Mouse (Mus musculus) embryonic facial prominence, embryonic 13.5 days (tissue): ENCODE results near the gene Prss42. TPM values are rescaled to one million over a fixed set of nuclear protein-coding genes. Genes with fewer than 3 reads are reported as not detected.

Experiments
- ATAC-seq: fragments of 200-750 bp; cut with Nextera tagmentation; 2 replicates; pipeline ENCODE4 v1.8.0; 2017; ENCODE audit warnings: low read depth; ENCODE audit not compliant: insufficient number of reproducible peaks, insufficient read depth, low FRiP score, low TSS enrichment
- H3K27ac ChIP-seq: fragments of 300-500 bp; sonication (generic); 2 replicates; pipeline ENCODE4 v1.5.1; 2015; ENCODE audit warnings: moderate library complexity, mild to moderate bottlenecking, inconsistent platforms
- H3K27me3 ChIP-seq: fragments of 300-500 bp; sonication (generic); 2 replicates; pipeline ENCODE4 v1.6.1; 2015; ENCODE audit warnings: mild to moderate bottlenecking, inconsistent platforms
- H3K36me3 ChIP-seq: fragments of 300-500 bp; sonication (generic); 2 replicates; pipeline ENCODE4 v1.6.1; 2015; ENCODE audit warnings: mild to moderate bottlenecking, inconsistent platforms
- H3K4me1 ChIP-seq: fragments of 300-500 bp; sonication (generic); 2 replicates; pipeline ENCODE4 v1.6.1; 2015; ENCODE audit warnings: inconsistent platforms
- H3K4me2 ChIP-seq: fragments of 300-500 bp; sonication (generic); 2 replicates; pipeline ENCODE4 v1.6.1; 2015; ENCODE audit warnings: moderate library complexity, mild to moderate bottlenecking, inconsistent platforms
- H3K4me3 ChIP-seq: fragments of 300-500 bp; sonication (generic); 2 replicates; pipeline ENCODE4 v1.5.1; 2015; ENCODE audit warnings: mild to moderate bottlenecking, inconsistent platforms
- H3K9ac ChIP-seq: fragments of 300-500 bp; sonication (generic); 2 replicates; pipeline ENCODE4 v1.6.1; 2015; ENCODE audit warnings: mild to moderate bottlenecking, inconsistent platforms
- H3K9me3 ChIP-seq: fragments of 300-500 bp; sonication (generic); 2 replicates; pipeline ENCODE4 v1.6.1; 2016; ENCODE audit warnings: inconsistent platforms
- WGBS: fragments of 180-500 bp; shearing (Covaris S2); methylation state at CpG from one replicate; pipeline ENCODE4 v1.1.7; 2015; ENCODE audit warnings: mixed read lengths; 5-methylcytosine and 5-hydroxymethylcytosine counted together
- polyA plus RNA-seq: library from polyadenylated mRNA; unstranded; fragments of >200 nt; fragmentation: Nextera tagmentation; extraction: Ambion mirVana; gene quantifications from 2 replicates; pipeline ENCODE4 v1.2.1, GENCODE M21; 2015

Gene Prss42
- polyA plus RNA-seq, 1 experiment from 2014 or later: not detected

DNA sequence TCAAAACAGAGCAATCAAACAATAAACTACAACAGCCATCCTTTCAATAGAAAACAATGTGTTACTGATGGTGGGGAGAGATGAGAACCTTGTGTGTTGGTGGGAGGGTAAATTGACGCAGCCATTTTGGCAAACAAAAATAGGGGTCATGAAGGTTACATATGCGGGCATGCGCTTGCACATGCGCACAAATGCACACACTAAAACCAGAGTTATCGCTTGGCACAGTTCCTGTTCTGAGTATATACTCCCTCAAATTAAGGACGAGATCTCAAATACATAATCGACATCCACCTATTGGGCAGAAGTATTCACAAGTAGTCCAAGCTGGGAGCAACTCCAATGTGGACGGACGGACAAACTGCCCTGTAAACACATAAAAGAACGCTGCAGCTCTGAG is 25.6 kb upstream of the Prss42 start:
- Histone ChIP-seq H3K27me3 (no peaks in the 10 kb centered on the region), H3K9ac (no peak overlapping the region), H3K27ac (no peak overlapping the region), H3K36me3 (no peaks in the 10 kb centered on the region), H3K4me1 (peaks cover 16% of the 10 kb centered on the region), H3K9me3 (no peaks in the 10 kb centered on the region), H3K4me2 (no peak overlapping the region), H3K4me3 (no peak overlapping the region)
- ATAC-seq: no peak
- 92% methylated on average over 10 of the region's 10 CpGs for WGBS

DNA sequence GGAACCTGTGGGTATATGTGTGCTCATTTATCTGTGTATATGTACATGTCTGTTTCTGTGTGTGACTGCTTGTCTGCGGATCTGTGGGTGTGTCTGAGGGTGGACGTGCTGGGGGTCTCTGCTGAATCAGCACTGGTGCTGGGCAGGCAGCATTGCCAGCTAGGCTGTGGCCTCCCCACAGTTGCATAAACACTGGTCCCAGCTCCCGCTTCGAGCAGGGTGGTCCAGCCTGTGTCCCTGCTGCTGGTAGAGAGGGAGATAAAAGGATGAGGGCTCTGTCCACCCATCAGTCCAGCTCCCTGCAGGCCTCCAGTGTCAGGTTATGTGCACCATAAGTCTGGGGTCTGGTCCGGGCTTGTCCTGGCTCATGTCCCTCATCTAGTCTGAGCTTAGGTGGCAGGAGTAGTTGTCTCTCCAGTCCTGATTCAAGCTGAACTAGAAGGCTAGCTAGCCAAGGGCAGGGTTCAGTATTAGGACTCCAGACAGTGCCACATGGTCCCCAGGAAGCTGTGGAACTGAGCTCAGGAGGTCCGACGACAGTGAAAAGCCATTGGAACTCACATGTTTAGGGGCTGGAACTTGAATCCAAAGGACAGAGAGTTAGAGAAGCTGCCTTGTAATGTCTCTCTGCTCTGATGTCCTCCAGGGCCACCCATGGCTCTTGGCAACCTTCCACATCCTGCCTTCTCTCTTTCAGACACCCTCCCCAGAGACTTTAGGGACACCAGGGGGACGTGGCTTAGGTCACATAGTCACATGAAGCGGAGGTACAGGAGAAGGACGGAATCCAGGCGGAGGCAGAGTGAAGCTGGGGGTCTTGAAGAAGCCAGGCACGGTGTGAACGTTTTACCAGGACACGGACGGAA is 23.3 kb upstream of the Prss42 start:
- no peaks in the 10 kb centered on the region for H3K9me3 ChIP-seq
- H3K36me3 ChIP-seq: no peaks in the 10 kb centered on the region
- peaks cover 4% of the 10 kb centered on the region; the same call in 1 of the 2 replicates for H3K27me3 ChIP-seq
- 62% methylated on average over 15 of the region's 15 CpGs for WGBS
- H3K27ac ChIP-seq: 0 out of 2 replicates have a peak overlapping the region, but pooled peaks have one; percentile 12
- peaks cover 39% of the 10 kb centered on the region for H3K4me1 ChIP-seq
- no peak overlapping the region for H3K4me3 ChIP-seq
- H3K4me2 ChIP-seq: no peak overlapping the region
- no peak overlapping the region for H3K9ac ChIP-seq
- ATAC-seq: no peak

DNA sequence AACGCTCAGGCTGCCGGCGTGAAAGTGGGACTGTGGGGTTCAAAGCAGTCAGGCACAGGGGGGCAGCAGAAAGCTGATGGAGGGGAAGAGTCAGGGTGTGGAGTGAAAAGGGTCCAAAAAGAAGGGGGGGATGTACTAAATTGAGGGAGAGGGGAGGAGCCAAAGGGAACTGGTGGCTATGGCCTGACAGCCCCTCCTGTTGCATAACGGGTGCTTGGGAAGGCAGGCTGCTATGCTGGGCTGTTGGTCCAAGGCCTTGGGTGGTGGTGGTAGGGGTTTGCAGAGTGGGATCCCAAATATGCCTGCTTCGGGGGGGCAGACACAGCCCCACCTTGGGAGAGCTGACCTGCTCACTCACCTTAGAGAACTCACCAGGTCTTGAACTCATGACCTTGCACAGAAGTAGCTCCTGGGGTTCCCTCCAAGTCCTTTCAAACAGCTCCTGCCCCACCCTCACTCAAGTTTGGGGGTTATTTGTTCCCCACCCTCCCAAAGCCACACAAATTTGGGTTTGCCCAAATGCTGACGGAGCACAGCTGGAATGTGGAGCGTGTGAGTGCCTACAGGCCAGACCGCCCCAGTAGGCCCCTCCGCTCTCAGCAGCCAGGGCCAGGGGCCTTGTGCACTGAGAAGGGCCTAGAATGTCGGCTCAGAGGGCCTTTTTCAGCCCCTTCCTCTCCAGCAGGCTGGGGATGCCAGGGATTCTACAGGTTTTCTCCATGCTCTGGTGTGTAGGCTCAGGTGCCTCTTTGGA is 22.5 kb upstream of the Prss42 start:
- H3K9ac ChIP-seq: peak overlapping the region; percentile 49; the same call in 1 of the 2 replicates

DNA sequence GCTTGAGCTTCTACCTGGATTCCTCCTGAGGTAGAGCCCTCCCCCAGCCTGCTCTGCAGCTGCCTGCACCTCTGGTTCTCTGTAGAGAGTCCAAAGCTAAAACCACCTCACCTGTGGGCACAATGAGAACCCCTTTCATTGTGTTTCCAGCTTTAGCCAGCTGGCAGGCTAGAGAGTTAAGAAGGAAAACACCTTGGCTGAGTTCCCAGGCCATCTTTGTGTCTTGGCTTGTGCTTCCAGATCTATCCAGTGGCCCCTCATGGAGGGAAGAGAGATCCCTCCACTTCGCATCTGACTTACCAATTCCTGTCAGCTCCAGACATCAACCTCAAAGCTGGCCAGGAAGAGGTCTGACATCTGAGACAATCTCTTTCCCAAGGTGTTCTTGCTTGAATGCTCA is 19.9 kb upstream of the Prss42 start:
- no peak overlapping the region for H3K27ac ChIP-seq
- H3K36me3 ChIP-seq: no peaks in the 10 kb centered on the region
- 84% methylated on average over 1 of the region's 1 CpGs for WGBS
- H3K4me2 ChIP-seq: no peak overlapping the region
- H3K4me3 ChIP-seq: no peak overlapping the region
- H3K4me1 ChIP-seq: peaks cover 58% of the 10 kb centered on the region
- no peak overlapping the region for H3K9ac ChIP-seq
- H3K9me3 ChIP-seq: no peaks in the 10 kb centered on the region
- H3K27me3 ChIP-seq: peaks cover 12% of the 10 kb centered on the region
- ATAC-seq: no peak

More for the DNA sequence above, 22.5 kb upstream of the Prss42 start:
- no peak overlapping the region for H3K4me2 ChIP-seq
- peaks cover 5% of the 10 kb centered on the region; the same call in 1 of the 2 replicates for H3K27me3 ChIP-seq
- H3K36me3 ChIP-seq: no peaks in the 10 kb centered on the region
- H3K4me1 ChIP-seq: peaks cover 42% of the 10 kb centered on the region
- ATAC-seq: peak; percentile 52; the same call in 1 of the 2 replicates
- no peak overlapping the region for H3K4me3 ChIP-seq
- no peaks in the 10 kb centered on the region for H3K9me3 ChIP-seq
- H3K27ac ChIP-seq: peak overlapping the region; percentile 12
- 57% methylated on average over 10 of the region's 10 CpGs for WGBS

DNA sequence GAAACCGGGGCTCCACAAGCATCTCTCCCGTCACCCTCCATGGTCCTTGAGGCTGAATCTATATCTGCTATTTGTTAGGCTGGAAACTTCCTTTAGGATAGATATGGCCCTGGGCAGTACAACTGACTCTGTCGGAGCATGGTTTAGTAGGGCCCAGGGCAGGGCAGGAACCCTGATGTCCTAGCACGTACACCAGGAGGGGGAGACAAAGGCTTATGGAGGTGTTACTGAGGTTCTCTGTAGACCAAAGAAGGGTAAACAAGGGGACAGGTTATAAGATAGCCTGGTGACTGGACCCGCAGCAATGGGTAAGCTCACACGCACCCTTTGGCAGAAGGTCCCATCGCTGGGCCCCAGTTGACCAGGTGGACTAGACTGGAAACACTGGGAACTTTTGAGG is 19.4 kb upstream of the Prss42 start:
- no peaks in the 10 kb centered on the region for H3K36me3 ChIP-seq
- peaks cover 12% of the 10 kb centered on the region for H3K27me3 ChIP-seq
- H3K9ac ChIP-seq: no peak overlapping the region
- H3K4me2 ChIP-seq: no peak overlapping the region
- no peaks in the 10 kb centered on the region for H3K9me3 ChIP-seq
- 74% methylated on average over 7 of the region's 7 CpGs for WGBS
- ATAC-seq: no peak
- H3K4me3 ChIP-seq: no peak overlapping the region
- peaks cover 59% of the 10 kb centered on the region for H3K4me1 ChIP-seq
- no peak overlapping the region for H3K27ac ChIP-seq

DNA sequence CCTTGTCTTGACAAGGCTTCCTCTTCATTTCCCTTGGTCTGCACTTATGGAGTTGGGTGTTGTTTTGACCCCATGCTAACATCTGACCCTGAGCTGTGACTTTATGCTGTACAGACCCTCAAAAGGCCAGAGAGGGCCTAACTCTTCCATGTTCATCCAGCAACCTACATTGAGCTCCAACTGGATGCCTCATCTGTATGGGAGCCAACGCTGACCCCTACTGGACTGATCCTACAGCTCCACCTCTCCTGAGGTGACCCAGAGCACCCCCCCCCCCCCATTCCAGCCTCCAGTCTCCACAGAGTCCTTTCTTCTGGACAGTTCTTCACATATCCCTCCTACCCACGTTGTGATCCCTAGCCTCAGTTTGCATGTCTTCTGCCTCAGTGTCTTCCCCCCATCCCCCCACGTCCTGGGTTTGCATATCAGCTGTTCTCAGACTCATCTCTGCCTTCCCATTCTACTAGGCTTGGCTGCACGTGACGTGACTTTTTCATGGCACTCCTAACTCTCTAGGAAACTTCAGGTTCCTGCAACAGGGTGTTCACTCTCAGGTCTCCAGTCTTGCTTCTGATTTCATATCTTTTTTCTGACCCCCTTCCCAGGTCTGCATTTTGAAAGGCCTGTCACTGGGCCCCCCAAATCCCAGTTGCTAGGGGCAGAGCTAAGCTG is 18.6 kb upstream of the Prss42 start:
- no peaks in the 10 kb centered on the region for H3K36me3 ChIP-seq
- H3K4me1 ChIP-seq: peaks cover 61% of the 10 kb centered on the region
- 48% methylated on average over 5 of the region's 5 CpGs for WGBS
- no peaks in the 10 kb centered on the region for H3K9me3 ChIP-seq
- no peak overlapping the region for H3K27ac ChIP-seq
- ATAC-seq: no peak
- peaks cover 12% of the 10 kb centered on the region for H3K27me3 ChIP-seq
- no peak overlapping the region for H3K4me3 ChIP-seq
- H3K9ac ChIP-seq: no peak overlapping the region
- H3K4me2 ChIP-seq: no peak overlapping the region

DNA sequence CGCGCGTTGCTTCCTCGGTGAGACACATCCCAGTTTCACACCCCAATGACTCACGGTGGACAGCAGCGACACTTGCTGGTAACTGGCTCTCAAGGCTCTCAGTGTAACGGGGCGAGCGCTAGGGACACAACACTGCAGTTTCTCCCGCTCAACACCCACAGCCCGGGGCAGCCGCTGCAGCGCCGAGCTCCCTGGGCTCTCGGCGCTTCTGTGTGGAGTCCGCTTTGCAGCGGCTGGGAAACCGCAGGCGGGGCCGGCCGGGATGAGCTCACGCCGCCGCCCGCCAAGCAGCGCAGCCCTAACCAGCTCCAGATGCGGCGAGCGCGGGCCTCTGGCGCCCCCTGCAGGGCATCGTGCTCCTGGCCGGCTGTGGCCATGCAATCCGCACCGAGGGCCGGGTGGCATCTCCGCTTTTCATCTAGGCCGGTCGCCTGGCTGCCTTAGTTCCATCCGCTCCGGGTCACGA is 16.7 kb upstream of the Prss42 start:
- Histone ChIP-seq H3K36me3 (no peaks in the 10 kb centered on the region), H3K4me2 (peak overlapping the region; percentile 71), H3K4me1 (peaks cover 46% of the 10 kb centered on the region), H3K27me3 (peaks cover 12% of the 10 kb centered on the region), H3K4me3 (peak overlapping the region; percentile 49), H3K27ac (peak overlapping the region; percentile 90), H3K9me3 (no peaks in the 10 kb centered on the region), H3K9ac (peak overlapping the region; percentile 74)
- peak; percentile 92 for ATAC-seq
- under 1% methylated on average over 43 of the region's 43 CpGs for WGBS

DNA sequence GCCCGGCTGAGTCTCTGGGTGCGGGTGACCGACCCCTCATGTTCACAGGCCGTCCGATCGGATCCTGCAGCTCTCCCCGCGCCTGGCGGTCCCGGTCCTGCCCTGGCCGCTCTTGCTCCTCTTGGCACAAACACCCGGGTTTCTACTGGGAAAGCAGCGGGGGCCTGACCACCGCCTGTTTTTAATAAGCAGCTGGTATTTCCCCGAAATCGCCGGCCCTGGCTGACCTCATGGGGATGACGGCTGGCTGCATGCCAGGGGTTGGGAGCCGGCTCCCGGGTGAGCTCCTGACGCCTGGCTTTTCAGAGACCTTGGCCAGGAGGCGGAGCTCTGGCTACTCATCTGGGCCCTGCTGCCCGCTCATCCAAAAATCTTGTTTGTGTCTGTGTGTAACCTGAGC is 16.2 kb upstream of the Prss42 start:
- Histone ChIP-seq H3K36me3 (no peaks in the 10 kb centered on the region), H3K27me3 (peaks cover 12% of the 10 kb centered on the region), H3K4me2 (peak overlapping the region; percentile 71), H3K27ac (peak overlapping the region; percentile 90), H3K4me1 (peaks cover 46% of the 10 kb centered on the region), H3K9ac (peak overlapping the region; percentile 74), H3K9me3 (no peaks in the 10 kb centered on the region), H3K4me3 (peak overlapping the region; percentile 49)
- peak; percentile 61 for ATAC-seq
- WGBS: under 1% methylated on average over 23 of the region's 23 CpGs

DNA sequence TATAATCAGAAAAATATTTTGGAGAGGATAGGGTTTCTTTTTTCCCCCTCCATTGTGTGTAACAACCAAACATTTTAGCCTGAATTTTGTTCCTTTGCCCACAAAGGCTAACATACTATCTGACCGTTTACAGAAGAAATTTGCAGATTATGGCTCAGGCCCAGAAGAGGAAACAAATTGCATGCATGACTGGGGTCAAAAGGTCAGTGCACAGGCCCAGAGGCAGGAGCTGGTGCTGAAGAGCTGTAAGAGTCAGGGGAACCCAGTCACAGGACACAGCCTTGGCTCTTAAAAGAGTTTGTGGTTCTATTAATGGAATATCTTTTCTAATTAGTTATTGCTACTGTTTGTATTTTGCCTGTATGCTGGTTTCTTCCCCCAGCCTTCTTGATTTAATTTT is 14.4 kb upstream of the Prss42 start:
- Histone ChIP-seq H3K27ac (no peak overlapping the region), H3K9ac (no peak overlapping the region), H3K36me3 (no peaks in the 10 kb centered on the region), H3K4me2 (no peak overlapping the region), H3K9me3 (no peaks in the 10 kb centered on the region), H3K4me1 (peaks cover 32% of the 10 kb centered on the region), H3K27me3 (peaks cover 9% of the 10 kb centered on the region), H3K4me3 (no peak overlapping the region)
- no peak for ATAC-seq
- WGBS: 9% methylated on average over 1 of the region's 1 CpGs

DNA sequence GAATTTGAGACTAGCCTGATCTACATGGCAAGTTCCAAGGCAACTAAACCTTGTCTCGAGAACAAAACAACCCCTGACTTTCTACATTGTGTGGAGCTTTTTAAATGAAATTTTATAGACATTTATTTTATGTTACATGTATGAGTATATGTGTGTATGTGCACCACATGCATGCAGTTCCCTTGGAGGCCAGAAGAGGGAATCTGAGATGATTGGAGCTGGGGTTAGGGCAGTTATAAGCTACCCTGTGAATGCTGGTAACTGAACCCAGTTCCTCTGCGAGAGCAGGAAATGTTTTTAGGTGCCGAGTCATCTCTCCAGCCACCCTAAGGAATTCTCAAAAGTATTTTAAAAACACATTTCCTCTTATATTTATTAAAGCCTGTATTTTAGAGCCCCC is 9.8 kb upstream of the Prss42 start:
- Histone ChIP-seq H3K4me1 (peaks cover 3% of the 10 kb centered on the region; the same call in 1 of the 2 replicates), H3K4me2 (no peak overlapping the region), H3K27ac (no peak overlapping the region), H3K4me3 (no peak overlapping the region), H3K36me3 (no peaks in the 10 kb centered on the region), H3K27me3 (no peaks in the 10 kb centered on the region), H3K9me3 (no peaks in the 10 kb centered on the region), H3K9ac (no peak overlapping the region)
- no peak for ATAC-seq
- 90% methylated on average over 3 of the region's 3 CpGs for WGBS

DNA sequence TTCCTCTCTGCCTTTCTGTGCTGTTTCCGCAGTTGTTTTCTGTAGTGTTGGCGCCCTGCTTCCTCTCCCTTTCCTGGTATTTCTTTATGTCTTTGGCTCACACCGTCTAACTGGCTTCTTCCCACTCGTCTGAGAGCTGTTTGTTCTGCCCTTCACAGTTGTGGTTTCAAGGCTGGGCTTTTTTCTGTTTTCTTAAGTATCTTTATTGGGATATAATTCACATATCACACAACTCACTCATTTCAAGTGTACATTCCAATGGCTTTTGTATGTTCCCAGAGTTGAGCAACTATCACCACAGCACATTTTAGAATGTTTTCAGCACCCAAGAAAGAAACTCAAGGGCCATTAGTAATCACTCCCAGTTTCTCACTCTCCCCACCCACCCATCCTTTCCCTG is 7.5 kb upstream of the Prss42 start:
- Histone ChIP-seq H3K9me3 (no peaks in the 10 kb centered on the region), H3K4me2 (no peak overlapping the region), H3K4me3 (no peak overlapping the region), H3K27me3 (no peaks in the 10 kb centered on the region), H3K4me1 (no peaks in the 10 kb centered on the region), H3K27ac (no peak overlapping the region), H3K36me3 (no peaks in the 10 kb centered on the region), H3K9ac (no peak overlapping the region)
- 80% methylated on average over 4 of the region's 4 CpGs for WGBS
- no peak for ATAC-seq
